Mouse (Mus musculus): ENCODE results near the gene Gm20671.
"Not testable (repeated sequence)": the region's sequence is repeated elsewhere in the genome, so short reads cannot be mapped to it uniquely, and the experiment has no call there.

DNA sequence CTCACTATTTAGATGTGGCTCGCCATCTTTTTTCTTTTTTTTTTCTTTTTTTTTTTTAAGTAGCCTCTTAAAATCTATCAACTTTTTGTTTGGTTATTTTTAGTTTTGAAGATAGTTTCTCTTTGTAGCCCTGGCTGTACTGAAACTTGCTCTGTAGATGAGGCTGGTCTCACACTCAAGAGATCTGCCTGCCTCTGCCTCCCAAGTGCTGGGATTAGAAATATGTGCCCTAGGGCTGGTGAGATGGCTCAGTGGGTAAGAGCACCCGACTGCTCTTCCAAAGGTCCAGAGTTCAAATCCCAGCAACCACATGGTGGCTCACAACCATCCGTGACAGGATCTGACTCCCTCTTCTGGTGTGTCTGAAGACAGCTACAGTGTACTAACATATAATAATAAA, 28.4 kb upstream of the Gm20671 start:
- TF ChIP-seq CTCF (conservative IDR thresholded peaks at IDR 0.05; ENCODE audit: low read length); NANOG (IDR thresholded peaks at IDR 0.05; ENCODE audit: borderline replicate concordance, low read length): not testable (repeated sequence)

Data from E14TG2a.4 (cell line).